Mouse (Mus musculus): Measurements from ENCODE around the gene Ppcs. TPM values are rescaled to one million over a fixed set of nuclear protein-coding genes. Genes with fewer than 3 reads are reported as not detected.

Ppcs gene
- 16.7 and 17.7 TPM in 2 replicates for polyA plus RNA-seq (2015; fragmentation: Nextera tagmentation; extraction: Ambion mirVana)

GRCm38 (mm10) chr4:119422294-119422964 is at the start of gene Ppcs, which contains the start of gene Zmynd12:
Ppcs (minus strand) TSS chr4:119422420.
Zmynd12 (plus strand) TSS chr4:119422814.
- Histone ChIP-seq H3K9ac (replicated peaks) (peak within 1 kb of the TSS; percentile 78), H3K27ac (replicated peaks) (peak within 1 kb of the TSS; percentile 86), H3K4me1 (peaks cover 20% of the 10 kb centered on the region), H3K4me3 (peak within 1 kb of the TSS; percentile 77), H3K36me3 (no peaks in the 10 kb centered on the region), H3K9me3 (no peaks in the 10 kb centered on the region), H3K4me2 (replicated peaks) (peak within 1 kb of the TSS; percentile 97), H3K27me3 (no peaks in the 10 kb centered on the region)
- under 1% methylated on average over 52 of the region's 52 CpGs for WGBS
- peak; percentile 94 for ATAC-seq (replicated peaks)

- no peaks in the 10 kb centered on the region for H3K9me3 ChIP-seq
- H3K9ac ChIP-seq (replicated peaks) = no peak overlapping the region
- peak overlapping the region; percentile 63 for H3K27ac ChIP-seq (replicated peaks)
- H3K4me1 ChIP-seq = peaks cover 19% of the 10 kb centered on the region
- no peak overlapping the region for H3K4me3 ChIP-seq
- WGBS = 77% methylated on average over 16 of the region's 16 CpGs
- no peaks in the 10 kb centered on the region for H3K27me3 ChIP-seq
- ATAC-seq (replicated peaks) = 0 out of 2 replicates have a peak, but pooled peaks have one; percentile 27
- H3K36me3 ChIP-seq = no peaks in the 10 kb centered on the region
- H3K4me2 ChIP-seq (replicated peaks) = no peak overlapping the region
These were observed 45.6 kb upstream of the Ppcs start for GRCm38 (mm10) chr4:119467720-119468380.

GRCm38 (mm10) chr4:119465841-119466240 is 43.6 kb upstream of the Ppcs start:
- H3K27ac ChIP-seq (replicated peaks) = no peak overlapping the region
- no peaks in the 10 kb centered on the region for H3K27me3 ChIP-seq
- H3K4me1 ChIP-seq = peaks cover 39% of the 10 kb centered on the region
- no peak overlapping the region for H3K4me2 ChIP-seq (replicated peaks)
- 91% methylated on average over 5 of the region's 5 CpGs for WGBS
- H3K9me3 ChIP-seq = no peaks in the 10 kb centered on the region
- no peak overlapping the region for H3K4me3 ChIP-seq
- H3K9ac ChIP-seq (replicated peaks) = no peak overlapping the region
- ATAC-seq (replicated peaks) = no peak
- no peaks in the 10 kb centered on the region for H3K36me3 ChIP-seq

GRCm38 (mm10) chr4:119463756-119464419 is 41.7 kb upstream of the Ppcs start:
- Histone ChIP-seq H3K36me3 (no peaks in the 10 kb centered on the region), H3K4me1 (peaks cover 50% of the 10 kb centered on the region), H3K9me3 (no peaks in the 10 kb centered on the region), H3K9ac (replicated peaks) (no peak overlapping the region), H3K27ac (replicated peaks) (peak overlapping the region; percentile 96), H3K4me2 (replicated peaks) (no peak overlapping the region), H3K4me3 (no peak overlapping the region), H3K27me3 (no peaks in the 10 kb centered on the region)
- WGBS = 63% methylated on average over 13 of the region's 13 CpGs
- ATAC-seq (replicated peaks) = no peak

- WGBS = 23% methylated on average over 11 of the region's 11 CpGs
- Histone ChIP-seq H3K4me2 (replicated peaks) (0 out of 2 replicates have a peak overlapping the region, but pooled peaks have one; percentile 2), H3K36me3 (no peaks in the 10 kb centered on the region), H3K4me3 (no peak overlapping the region), H3K27me3 (no peaks in the 10 kb centered on the region), H3K4me1 (peaks cover 47% of the 10 kb centered on the region), H3K9ac (replicated peaks) (no peak overlapping the region), H3K9me3 (no peaks in the 10 kb centered on the region), H3K27ac (replicated peaks) (peak overlapping the region; percentile 96)
- ATAC-seq (replicated peaks) = peak; percentile 62
These were observed 40.9 kb upstream of the Ppcs start for GRCm38 (mm10) chr4:119462858-119463755.

GRCm38 (mm10) chr4:119462457-119462856 is 40.2 kb upstream of the Ppcs start:
- Histone ChIP-seq H3K27me3 (no peaks in the 10 kb centered on the region), H3K4me3 (no peak overlapping the region), H3K4me1 (peaks cover 44% of the 10 kb centered on the region), H3K9ac (replicated peaks) (no peak overlapping the region), H3K27ac (replicated peaks) (peak overlapping the region; percentile 96), H3K9me3 (no peaks in the 10 kb centered on the region), H3K4me2 (replicated peaks) (0 out of 2 replicates have a peak overlapping the region, but pooled peaks have one; percentile 2), H3K36me3 (no peaks in the 10 kb centered on the region)
- ATAC-seq (replicated peaks) = no peak
- 83% methylated on average over 3 of the region's 3 CpGs for WGBS

- Histone ChIP-seq H3K4me3 (peak overlapping the region; percentile 12), H3K36me3 (no peaks in the 10 kb centered on the region), H3K27ac (replicated peaks) (peak overlapping the region; percentile 96), H3K27me3 (no peaks in the 10 kb centered on the region), H3K9ac (replicated peaks) (0 out of 2 replicates have a peak overlapping the region, but pooled peaks have one; percentile 11), H3K4me2 (replicated peaks) (peak overlapping the region; percentile 33), H3K4me1 (peaks cover 44% of the 10 kb centered on the region), H3K9me3 (no peaks in the 10 kb centered on the region)
- ATAC-seq (replicated peaks) = peak; percentile 91
- WGBS = 6% methylated on average over 8 of the region's 8 CpGs
These were observed 38.5 kb upstream of the Ppcs start for GRCm38 (mm10) chr4:119460728-119461141.

- peak overlapping the region; percentile 33 for H3K4me2 ChIP-seq (replicated peaks)
- peak; percentile 14; the same call in 1 of the 2 replicates for ATAC-seq (replicated peaks)
- H3K4me3 ChIP-seq = peak overlapping the region; percentile 12
- H3K9me3 ChIP-seq = no peaks in the 10 kb centered on the region
- H3K4me1 ChIP-seq = peaks cover 44% of the 10 kb centered on the region
- H3K9ac ChIP-seq (replicated peaks) = no peak overlapping the region
- no peaks in the 10 kb centered on the region for H3K36me3 ChIP-seq
- no peaks in the 10 kb centered on the region for H3K27me3 ChIP-seq
- 43% methylated on average over 5 of the region's 5 CpGs for WGBS
- H3K27ac ChIP-seq (replicated peaks) = peak overlapping the region; percentile 96
These were observed 38.1 kb upstream of the Ppcs start for GRCm38 (mm10) chr4:119460296-119460695.

- ATAC-seq (replicated peaks) = peak; percentile 70
- H3K27me3 ChIP-seq = no peaks in the 10 kb centered on the region
- no peak overlapping the region for H3K9ac ChIP-seq (replicated peaks)
- H3K4me3 ChIP-seq = no peak overlapping the region
- peaks cover 7% of the 10 kb centered on the region for H3K4me1 ChIP-seq
- no peak overlapping the region for H3K4me2 ChIP-seq (replicated peaks)
- H3K9me3 ChIP-seq = no peaks in the 10 kb centered on the region
- H3K27ac ChIP-seq (replicated peaks) = peak overlapping the region; percentile 61
- H3K36me3 ChIP-seq = no peaks in the 10 kb centered on the region
- 12% methylated on average over 6 of the region's 6 CpGs for WGBS
These were observed 31.3 kb upstream of the Ppcs start for GRCm38 (mm10) chr4:119453533-119453932.

- WGBS = 65% methylated on average over 5 of the region's 5 CpGs
- peak; percentile 42; the same call in 1 of the 2 replicates for ATAC-seq (replicated peaks)
- no peak overlapping the region for H3K9ac ChIP-seq (replicated peaks)
- H3K27me3 ChIP-seq = no peaks in the 10 kb centered on the region
- peaks cover 7% of the 10 kb centered on the region for H3K4me1 ChIP-seq
- peak overlapping the region; percentile 61 for H3K27ac ChIP-seq (replicated peaks)
- H3K9me3 ChIP-seq = no peaks in the 10 kb centered on the region
- no peak overlapping the region for H3K4me2 ChIP-seq (replicated peaks)
- H3K4me3 ChIP-seq = no peak overlapping the region
- H3K36me3 ChIP-seq = no peaks in the 10 kb centered on the region
These were observed 30.9 kb upstream of the Ppcs start for GRCm38 (mm10) chr4:119453128-119453527.

- H3K9me3 ChIP-seq = no peaks in the 10 kb centered on the region
- H3K4me2 ChIP-seq (replicated peaks) = no peak overlapping the region
- H3K27me3 ChIP-seq = no peaks in the 10 kb centered on the region
- no peak for ATAC-seq (replicated peaks)
- no peak overlapping the region for H3K27ac ChIP-seq (replicated peaks)
- no peak overlapping the region for H3K9ac ChIP-seq (replicated peaks)
- WGBS = 68% methylated on average over 7 of the region's 7 CpGs
- no peaks in the 10 kb centered on the region for H3K36me3 ChIP-seq
- H3K4me3 ChIP-seq = no peak overlapping the region
- H3K4me1 ChIP-seq = peaks cover 7% of the 10 kb centered on the region
These were observed 28.2 kb upstream of the Ppcs start for GRCm38 (mm10) chr4:119450436-119450835.
